Mouse (Mus musculus): Measurements from ENCODE around the gene Zfp335. TPM values are rescaled to one million over a fixed set of nuclear protein-coding genes. Genes with fewer than 3 reads are reported as not detected.

The Zfp335 gene
- total and polyA plus RNA-seq, 3 experiments = 5.2 to 16.5 (median 12.0) TPM

GRCm38 (mm10) chr2:164951745-164952144 is 40.2 kb upstream of the Zfp335 start:
- Histone ChIP-seq H3K79me2 (replicated peaks; ENCODE audit: control insufficient read depth, extremely low read depth, insufficient read depth, poor library complexity, severe bottlenecking) (no peaks in the 10 kb centered on the region), H3K9me3 (replicated peaks; ENCODE audit: low read length) (peaks cover 22% of the 10 kb centered on the region), H3K4me3 (replicated peaks in 1 of 3; ENCODE audit: low read depth in 2 of 3, low read length in 2 of 3, poor library complexity in 1 of 3) (no peak overlapping the region), H3K4me2 (ENCODE audit: insufficient read depth, low read depth, poor library complexity, severe bottlenecking) (no peak overlapping the region), H3K4me1 (ENCODE audit: control insufficient read depth in 1 of 2, insufficient read depth in 2 of 2) (peaks cover 4 to 11% of the 10 kb centered on the region in 2 experiments), H3K36me3 (replicated peaks in 1 of 2; ENCODE audit: control insufficient read depth in 1 of 2, insufficient read depth in 1 of 2, low read length in 1 of 2) (no peaks in the 10 kb centered on the region), H3K27ac (ENCODE audit: insufficient read depth, low read depth) (no peak overlapping the region), H3K9ac (ENCODE audit: insufficient read depth, low read depth) (no peak overlapping the region), H3K27me3 (replicated peaks) (peaks cover 80% of the 10 kb centered on the region)
- TF ChIP-seq CTCF (conservative IDR thresholded peaks at IDR 0.05 in 1 of 2, IDR thresholded peaks at IDR 0.05 in 1 of 2; ENCODE audit: low read depth in 2 of 2, low read length in 2 of 2) (peak; percentile 12 to 41; a peak in 2 of 4 replicates), ETS1 (conservative IDR thresholded peaks at IDR 0.05; ENCODE audit: low read depth, low read length) (no peak)
- DNase-seq (ENCODE audit: extremely low read depth) = no peak
- dilution Hi-C loops (cut with MboI; ENCODE audit: extremely low pct_ligation_motif_present, extremely low pct_unique_long_range_greater_than_20kb, low sequenced_read_pairs) = no loop called here
- in situ Hi-C loops (cut with MboI; ENCODE audit: low pct_ligation_motif_present, low pct_unique_long_range_greater_than_20kb, low sequenced_read_pairs) = loop anchor here (10.0 kb wide), 1 partner anchor 333 kb away; the partner anchor contains the start of gene Slc35c2

- in situ Hi-C loops (cut with MboI; ENCODE audit: low pct_ligation_motif_present, low pct_unique_long_range_greater_than_20kb, low sequenced_read_pairs) = loop anchor here (10.0 kb wide), 1 partner anchor 334 kb away; the partner anchor contains the start of gene Slc35c2
- TF ChIP-seq BHLHE40 (IDR thresholded peaks at IDR 0.05; ENCODE audit: low read depth, low read length) = no peak
- TF ChIP-seq NELFE (IDR thresholded peaks at IDR 0.05; ENCODE audit: low read depth, low read length) = no peak
- TF ChIP-seq HCFC1 (IDR thresholded peaks at IDR 0.05; ENCODE audit: low read depth, low read length) = no peak
- TF ChIP-seq CHD2 (IDR thresholded peaks at IDR 0.05; ENCODE audit: low read length) = no peak
- no peak for TF ChIP-seq TCF12 (IDR thresholded peaks at IDR 0.05; ENCODE audit: low read depth, low read length)
- TF ChIP-seq CTCF (conservative IDR thresholded peaks at IDR 0.05 in 1 of 2, IDR thresholded peaks at IDR 0.05 in 1 of 2; ENCODE audit: low read depth in 2 of 2, low read length in 2 of 2) = peak in 1 of 2 experiments; percentile 51; a peak in 2 of 4 replicates
- no peak for TF ChIP-seq MAZ (IDR thresholded peaks at IDR 0.05; ENCODE audit: low read depth, low read length)
- Histone ChIP-seq H3K4me2 (ENCODE audit: insufficient read depth, low read depth, poor library complexity, severe bottlenecking) (no peak overlapping the region), H3K4me1 (ENCODE audit: control insufficient read depth in 1 of 2, insufficient read depth in 2 of 2) (peaks cover 3 to 11% of the 10 kb centered on the region in 2 experiments; a peak in 3 of 4 replicates), H3K9me3 (replicated peaks; ENCODE audit: low read length) (peaks cover 15% of the 10 kb centered on the region), H3K79me2 (replicated peaks; ENCODE audit: control insufficient read depth, extremely low read depth, insufficient read depth, poor library complexity, severe bottlenecking) (no peaks in the 10 kb centered on the region), H3K27me3 (replicated peaks) (peaks cover 80% of the 10 kb centered on the region), H3K27ac (ENCODE audit: insufficient read depth, low read depth) (no peak overlapping the region), H3K36me3 (replicated peaks in 1 of 2; ENCODE audit: control insufficient read depth in 1 of 2, insufficient read depth in 1 of 2, low read length in 1 of 2) (no peaks in the 10 kb centered on the region), H3K9ac (ENCODE audit: insufficient read depth, low read depth) (no peak overlapping the region), H3K4me3 (replicated peaks in 1 of 3; ENCODE audit: low read depth in 2 of 3, low read length in 2 of 3, poor library complexity in 1 of 3) (no peak overlapping the region)
- dilution Hi-C loops (cut with MboI; ENCODE audit: extremely low pct_ligation_motif_present, extremely low pct_unique_long_range_greater_than_20kb, low sequenced_read_pairs) = no loop called here
- no peak for DNase-seq (ENCODE audit: extremely low read depth)
Measured at GRCm38 (mm10) chr2:164950501-164950900, 38.9 kb upstream of the Zfp335 start.

- Histone ChIP-seq H3K27ac (ENCODE audit: insufficient read depth, low read depth) (no peak overlapping the region), H3K79me2 (replicated peaks; ENCODE audit: control insufficient read depth, extremely low read depth, insufficient read depth, poor library complexity, severe bottlenecking) (no peaks in the 10 kb centered on the region), H3K4me3 (replicated peaks in 1 of 3; ENCODE audit: low read depth in 2 of 3, low read length in 2 of 3, poor library complexity in 1 of 3) (no peak overlapping the region), H3K4me2 (ENCODE audit: insufficient read depth, low read depth, poor library complexity, severe bottlenecking) (no peak overlapping the region), H3K9me3 (replicated peaks; ENCODE audit: low read length) (peaks cover 6% of the 10 kb centered on the region), H3K9ac (ENCODE audit: insufficient read depth, low read depth) (no peak overlapping the region), H3K36me3 (replicated peaks in 1 of 2; ENCODE audit: control insufficient read depth in 1 of 2, insufficient read depth in 1 of 2, low read length in 1 of 2) (no peaks in the 10 kb centered on the region), H3K27me3 (replicated peaks) (peaks cover 72% of the 10 kb centered on the region), H3K4me1 (ENCODE audit: control insufficient read depth in 1 of 2, insufficient read depth in 2 of 2) (peaks cover 3 to 11% of the 10 kb centered on the region in 2 experiments; a peak in 3 of 4 replicates)
- in situ Hi-C loops (cut with MboI; ENCODE audit: low pct_ligation_motif_present, low pct_unique_long_range_greater_than_20kb, low sequenced_read_pairs) = loop anchor here (10.0 kb wide), 1 partner anchor 416 kb away; the partner anchor contains the start of gene Zfp663
- TF ChIP-seq TBP (conservative IDR thresholded peaks at IDR 0.05; ENCODE audit: low read depth, low read length) = no peak
- TF ChIP-seq RCOR1 (conservative IDR thresholded peaks at IDR 0.05; ENCODE audit: low read depth, low read length) = no peak
- TF ChIP-seq IRF4 (IDR thresholded peaks at IDR 0.05; ENCODE audit: low read depth, low read length) = no peak
- TF ChIP-seq PAX5 (IDR thresholded peaks at IDR 0.05; ENCODE audit: low read length) = no peak
- no peak for TF ChIP-seq ZMIZ1 (IDR thresholded peaks at IDR 0.05; ENCODE audit: low read depth, low read length)
- TF ChIP-seq NELFE (IDR thresholded peaks at IDR 0.05; ENCODE audit: low read depth, low read length) = no peak
- no peak for TF ChIP-seq KAT2A (IDR thresholded peaks at IDR 0.05; ENCODE audit: insufficient replicate concordance, low read length)
- TF ChIP-seq MXI1 (IDR thresholded peaks at IDR 0.05; ENCODE audit: low read depth, low read length) = no peak
- TF ChIP-seq NRF1 (IDR thresholded peaks at IDR 0.05; ENCODE audit: low read depth, low read length) = no peak
- TF ChIP-seq MEF2A (IDR thresholded peaks at IDR 0.05; ENCODE audit: borderline replicate concordance, low read depth, low read length) = no peak
- TF ChIP-seq TCF12 (IDR thresholded peaks at IDR 0.05; ENCODE audit: low read depth, low read length) = no peak
- no peak for TF ChIP-seq POLR2AphosphoS2 (IDR thresholded peaks at IDR 0.05; ENCODE audit: low read depth, low read length)
- no peak for TF ChIP-seq EP300 (IDR thresholded peaks at IDR 0.05; ENCODE audit: low read length)
- TF ChIP-seq BHLHE40 (IDR thresholded peaks at IDR 0.05; ENCODE audit: low read depth, low read length) = no peak
- no peak for TF ChIP-seq UBTF (IDR thresholded peaks at IDR 0.05; ENCODE audit: low read depth, low read length)
- TF ChIP-seq CHD1 (IDR thresholded peaks at IDR 0.05; ENCODE audit: low read depth, low read length) = no peak
- no peak for TF ChIP-seq CHD2 (IDR thresholded peaks at IDR 0.05; ENCODE audit: low read length)
- dilution Hi-C loops (cut with MboI; ENCODE audit: extremely low pct_ligation_motif_present, extremely low pct_unique_long_range_greater_than_20kb, low sequenced_read_pairs) = no loop called here
- no peak for DNase-seq (ENCODE audit: extremely low read depth)
Measured at GRCm38 (mm10) chr2:164948962-164949361, 37.4 kb upstream of the Zfp335 start.
